8 mouse cellular contexts compared by ENCODE assay signal in genomic region chr17:53688321-53688720, GRCm38 (mm10). TPM values are rescaled to one million over a fixed set of nuclear protein-coding genes. Genes with fewer than 3 reads are reported as not detected.
A peak's percentile ranks its signal among the peaks of the same experiment; 100 is the strongest.
DNase-seq lines count a peak whose midpoint lies in the region; ATAC-seq and TF ChIP-seq lines count a peak whose summit lies in the region.

No protein-coding gene starts in this region.

- no peaks in the 10 kb centered on the region for H3K27me3 ChIP-seq in liver, embryonic 11.5 days (replicated peaks; ENCODE audit: control insufficient read depth, insufficient read depth, low read length)
- H3K27me3 ChIP-seq in myocyte (ENCODE audit: control insufficient read depth, insufficient read depth, insufficient read length), result no peaks in the 10 kb centered on the region

- peaks cover 4% of the 10 kb centered on the region; the same call in 1 of the 2 replicates for H3K36me3 ChIP-seq in liver, embryonic 11.5 days (ENCODE audit: control insufficient read depth, insufficient read depth, low read length)
- peaks cover 3% of the 10 kb centered on the region for H3K36me3 ChIP-seq in myocyte (ENCODE audit: control insufficient read depth, insufficient read depth)

- H3K9me3 ChIP-seq in liver, embryonic 11.5 days (ENCODE audit: control insufficient read depth, low read length), result no peaks in the 10 kb centered on the region

- peaks cover 32% of the 10 kb centered on the region for H3K79me2 ChIP-seq in myocyte (ENCODE audit: control insufficient read depth, insufficient read depth)

- peak overlapping the region; percentile 66 for H3K4me3 ChIP-seq in liver, embryonic 11.5 days (ENCODE audit: low read depth, low read length)
- H3K4me3 ChIP-seq in myocyte, result peak overlapping the region; percentile 64

- peak overlapping the region; percentile 81 for H3K9ac ChIP-seq in liver, embryonic 11.5 days (ENCODE audit: low read depth, low read length)

- H3ac ChIP-seq in myocyte (ENCODE audit: control insufficient read depth, insufficient read length), result no peak overlapping the region

- peak overlapping the region; percentile 73 for H3K4me2 ChIP-seq in liver, embryonic 11.5 days
- peak overlapping the region; percentile 72 for H3K4me2 ChIP-seq in myocyte (ENCODE audit: low read depth)

- WGBS in liver, embryonic 11.5 days, result 18% methylated on average over 1 of the region's 1 CpGs

- no peak overlapping the region for H3K27ac ChIP-seq in liver, embryonic 11.5 days (ENCODE audit: low read depth, low read length)

- peaks cover 11% of the 10 kb centered on the region for H3K4me1 ChIP-seq in liver, embryonic 11.5 days (replicated peaks; ENCODE audit: control insufficient read depth, insufficient read depth, low read length)

- ATAC-seq in liver, embryonic 11.5 days (replicated peaks; ENCODE audit: low FRiP score), result no peak

- no peak for TF ChIP-seq POLR2A in myocyte (IDR thresholded peaks at IDR 0.05; ENCODE audit: insufficient read length, low read depth)

- DNase-seq in liver, embryonic 11.5 days (ENCODE audit: low spot score), result no peak
- DNase-seq in liver, result no peak
- peak; percentile 31 for DNase-seq in c-Kit-positive CD71-positive TER-119-positive erythroid progenitor cells, embryonic 14.5 days (ENCODE audit: low spot score)
- peak; percentile 50 for DNase-seq in induced T-regulatory cell, adult 2 months (ENCODE audit: low read depth)
- no peak for DNase-seq in ovary, postnatal 10 days (ENCODE audit: low spot score)
- DNase-seq in gastrocnemius, postnatal 25 days, result no peak
- no peak for DNase-seq in retina, embryonic 14.5 days (ENCODE audit: low spot score)

TF ChIP-seq in myocyte, 11 proteins besides CTCF, POLR2A, EP300 and RAD21:
- TF ChIP-seq USF1 (IDR thresholded peaks at IDR 0.05; ENCODE audit: low read depth) (no peak), MYOD1 (IDR thresholded peaks at IDR 0.05; ENCODE audit: control insufficient read depth in 1 of 3, insufficient read length in 2 of 3, low read depth in 2 of 3) (no peak), CEBPB (IDR thresholded peaks at IDR 0.05; ENCODE audit: insufficient read depth, poor library complexity, severe bottlenecking) (no peak), MYOG (IDR thresholded peaks at IDR 0.05; ENCODE audit: control insufficient read depth in 1 of 3, insufficient read depth in 1 of 3, insufficient read length in 2 of 3, low read depth in 2 of 3) (no peak), TCF12 (IDR thresholded peaks at IDR 0.05; ENCODE audit: insufficient read depth, poor library complexity, severe bottlenecking) (no peak), SRF (IDR thresholded peaks at IDR 0.05; ENCODE audit: control insufficient read depth, insufficient read length, low read depth) (no peak), TCF3 (IDR thresholded peaks at IDR 0.05; ENCODE audit: insufficient read length, low read depth) (no peak), MAX (IDR thresholded peaks at IDR 0.05; ENCODE audit: low read depth) (no peak)
TF ChIP-seq in myocyte: peak in this region for 0.

RNA-seq across cellular contexts. Expression of gene Sgo1, which starts 0.8 kb away (rescaled TPM):
- polyA plus RNA-seq in liver, embryonic 11.5 days (2014; fragmentation: Nextera tagmentation; extraction: Ambion mirVana), result 47.6 and 48.8 TPM in 2 replicates
- 3.1 TPM for polyA plus RNA-seq in myocyte (2012; fragmentation: generic; extraction: Trizol)
- under 1 TPM in 1 of 2 experiments, not detected in 1; 0.13 TPM for total RNA-seq in gastrocnemius, postnatal 25 days (2021)

Comparison
In these comparisons a context has a peak if more than half of its experiments do, and no peak if none do; other contexts are left out.
1. DNase-seq: peak in c-Kit-positive CD71-positive TER-119-positive erythroid progenitor cells, embryonic 14.5 days (single experiment) and induced T-regulatory cell, adult 2 months (single experiment); none in liver, embryonic 11.5 days (single experiment), liver (single experiment), ovary, postnatal 10 days (single experiment), gastrocnemius, postnatal 25 days (single experiment) and retina, embryonic 14.5 days (single experiment).
2. RNA of gene Sgo1, which starts 0.8 kb away (polyA plus RNA-seq): 47.6 to 48.8 TPM in liver, embryonic 11.5 days; 3.1 TPM in myocyte (single experiment); every median in the first group is over 10 times any median in the second.